Mouse (Mus musculus): ENCODE results near the gene Olfr324. TPM values are rescaled to one million over a fixed set of nuclear protein-coding genes. Genes with fewer than 3 reads are reported as not detected.
A peak's percentile ranks its signal among the peaks of the same experiment; 100 is the strongest.

Gene Olfr324
- total RNA-seq, 1 experiment from 2014 or later = not detected

DNA sequence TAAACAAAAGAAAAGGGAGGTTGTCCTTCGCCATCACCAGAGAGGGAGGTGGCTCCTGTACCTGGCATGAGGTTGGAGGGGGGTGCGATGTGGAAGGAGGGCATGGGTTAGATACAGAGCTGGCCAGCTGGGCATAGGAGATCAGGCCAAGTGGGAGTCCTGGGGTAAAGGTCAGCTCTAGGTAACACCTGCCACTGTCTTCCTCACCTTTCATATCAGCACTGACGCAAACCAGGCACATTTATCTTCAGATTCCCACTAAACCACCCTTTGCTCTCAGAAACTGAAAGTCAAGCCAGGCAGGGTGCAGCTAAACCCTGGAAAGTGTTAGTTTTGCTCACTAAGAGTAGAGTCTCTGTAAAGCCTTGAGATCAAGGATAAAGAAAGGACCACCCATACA is 23.5 kb downstream of the Olfr324 start:
- ATAC-seq (replicated peaks in 1 of 2; ENCODE audit: insufficient read depth in 1 of 2, low FRiP score in 2 of 2, low TSS enrichment in 1 of 2, low read depth in 1 of 2, poor library complexity in 2 of 2, severe bottlenecking in 2 of 2) = no peak

DNA sequence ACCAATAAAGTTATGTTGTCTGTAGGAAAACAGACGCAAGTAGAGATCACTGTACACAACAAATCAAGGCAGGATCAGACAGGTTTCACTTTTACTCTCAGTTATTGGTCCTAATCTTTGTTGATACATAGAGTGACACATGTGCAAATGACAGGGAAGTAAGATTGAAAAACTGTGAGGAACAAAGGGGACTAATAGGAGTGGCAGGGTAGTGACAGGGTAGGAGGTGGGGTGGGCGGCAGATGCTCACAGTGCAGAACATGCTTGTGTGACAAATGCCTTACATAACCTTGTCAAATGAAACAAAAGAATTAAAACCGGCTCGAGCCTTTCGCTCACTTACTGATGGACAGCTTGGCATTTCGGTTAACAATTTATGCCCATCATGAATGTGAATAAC is 23.9 kb downstream of the Olfr324 start:
- no peak for ATAC-seq (replicated peaks in 1 of 2; ENCODE audit: insufficient read depth in 1 of 2, low FRiP score in 2 of 2, low TSS enrichment in 1 of 2, low read depth in 1 of 2, poor library complexity in 2 of 2, severe bottlenecking in 2 of 2)

DNA sequence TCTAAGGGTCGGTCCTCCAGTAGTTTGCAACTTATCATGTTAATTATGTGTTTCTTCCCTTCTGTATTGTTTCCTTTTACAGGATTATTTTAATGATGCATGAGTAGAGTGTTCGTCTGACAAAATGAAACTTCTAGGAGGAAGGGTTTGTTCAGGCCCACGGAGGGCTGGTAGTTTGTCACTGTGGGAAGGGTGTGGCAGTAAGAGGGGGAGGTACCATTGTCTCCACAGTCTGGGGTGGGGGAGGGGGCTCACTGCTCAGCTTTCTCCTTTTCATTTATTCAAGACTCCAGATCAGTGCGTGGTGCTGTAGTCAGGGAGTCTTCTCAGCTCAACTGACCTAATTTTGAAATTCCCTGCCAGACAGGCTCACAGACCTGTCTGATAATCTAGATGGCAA is 31.2 kb downstream of the Olfr324 start:
- ATAC-seq (replicated peaks in 1 of 2; ENCODE audit: insufficient read depth in 1 of 2, low FRiP score in 2 of 2, low TSS enrichment in 1 of 2, low read depth in 1 of 2, poor library complexity in 2 of 2, severe bottlenecking in 2 of 2) = no peak

DNA sequence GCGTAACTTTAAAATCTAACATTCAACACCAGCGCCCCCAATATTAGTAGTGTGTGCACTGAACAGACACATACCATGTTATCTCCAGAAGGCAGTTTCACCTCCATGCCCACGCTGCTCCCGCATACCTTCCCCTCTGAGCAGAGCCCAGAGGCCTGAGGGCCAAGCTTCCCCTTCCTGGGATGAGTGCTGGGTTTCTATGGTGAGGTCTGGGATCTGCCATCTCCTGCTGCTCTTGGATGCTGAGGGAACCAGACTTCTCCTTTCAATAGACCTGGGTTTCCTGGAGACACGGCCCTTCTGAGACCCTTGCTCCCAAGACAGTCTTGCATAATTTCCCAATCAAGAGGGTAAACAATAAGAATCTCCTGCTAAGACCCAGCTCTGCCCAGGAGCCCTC is 35.5 kb downstream of the Olfr324 start, which contains the start of gene Olfr323:
TSS of gene Olfr323 (minus strand) at position 101 of the 400 bp plus-strand sequence.
- no peak for ATAC-seq (replicated peaks in 1 of 2; ENCODE audit: insufficient read depth in 1 of 2, low FRiP score in 2 of 2, low TSS enrichment in 1 of 2, low read depth in 1 of 2, poor library complexity in 2 of 2, severe bottlenecking in 2 of 2)

DNA sequence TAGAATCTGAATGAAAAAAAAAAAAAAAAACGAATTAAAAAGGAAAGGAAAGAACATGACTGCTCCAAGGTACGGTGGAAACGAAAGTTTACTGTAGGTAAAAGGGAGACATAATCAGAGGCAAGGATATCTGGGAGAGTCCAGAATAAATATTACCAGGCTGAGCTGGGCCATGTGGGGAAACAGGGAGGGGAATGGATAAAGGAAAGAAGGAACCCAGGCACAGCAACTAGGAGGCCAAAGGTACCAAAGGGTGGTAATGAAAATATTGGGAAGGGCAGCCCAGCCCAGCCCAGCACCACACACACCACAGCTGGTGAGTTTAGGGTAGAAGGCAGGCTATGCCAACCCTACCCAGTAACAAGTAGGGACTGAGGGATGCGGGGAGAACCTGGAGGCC is 40.0 kb downstream of the Olfr324 start:
- no peak for ATAC-seq (replicated peaks in 1 of 2; ENCODE audit: insufficient read depth in 1 of 2, low FRiP score in 2 of 2, low TSS enrichment in 1 of 2, low read depth in 1 of 2, poor library complexity in 2 of 2, severe bottlenecking in 2 of 2)

DNA sequence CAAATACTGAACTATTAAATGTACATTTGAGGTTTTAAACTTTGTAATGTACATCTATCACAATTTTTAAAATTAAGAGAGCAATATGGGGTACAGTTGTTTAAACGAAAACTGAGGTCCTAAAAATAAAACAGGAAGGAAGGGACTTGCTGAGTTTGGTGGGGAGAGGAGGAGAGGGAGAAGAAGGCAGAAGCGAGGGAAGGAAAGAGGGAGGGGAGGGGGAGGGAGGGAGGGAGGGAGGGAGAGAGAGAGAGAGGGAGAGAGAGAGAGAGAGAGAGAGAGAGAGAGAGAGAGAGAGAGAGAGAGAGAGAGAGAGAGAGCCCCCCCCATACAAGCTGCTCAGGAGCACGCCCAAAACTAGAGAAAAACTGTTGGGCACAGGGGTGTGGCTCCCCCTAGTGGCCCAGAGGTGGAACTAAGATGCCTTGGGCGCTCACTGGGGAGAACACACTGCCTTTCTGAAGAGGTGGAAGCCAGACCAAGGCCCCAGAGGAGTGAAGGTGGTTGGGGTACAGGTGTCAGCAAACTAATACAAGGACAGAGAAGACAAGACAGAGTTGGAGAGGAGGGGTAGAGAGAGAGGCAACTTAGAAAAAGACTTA is 41.6 kb downstream of the Olfr324 start:
- peak; percentile 50 to 75 for ATAC-seq (replicated peaks in 1 of 2; ENCODE audit: insufficient read depth in 1 of 2, low FRiP score in 2 of 2, low TSS enrichment in 1 of 2, low read depth in 1 of 2, poor library complexity in 2 of 2, severe bottlenecking in 2 of 2)

DNA sequence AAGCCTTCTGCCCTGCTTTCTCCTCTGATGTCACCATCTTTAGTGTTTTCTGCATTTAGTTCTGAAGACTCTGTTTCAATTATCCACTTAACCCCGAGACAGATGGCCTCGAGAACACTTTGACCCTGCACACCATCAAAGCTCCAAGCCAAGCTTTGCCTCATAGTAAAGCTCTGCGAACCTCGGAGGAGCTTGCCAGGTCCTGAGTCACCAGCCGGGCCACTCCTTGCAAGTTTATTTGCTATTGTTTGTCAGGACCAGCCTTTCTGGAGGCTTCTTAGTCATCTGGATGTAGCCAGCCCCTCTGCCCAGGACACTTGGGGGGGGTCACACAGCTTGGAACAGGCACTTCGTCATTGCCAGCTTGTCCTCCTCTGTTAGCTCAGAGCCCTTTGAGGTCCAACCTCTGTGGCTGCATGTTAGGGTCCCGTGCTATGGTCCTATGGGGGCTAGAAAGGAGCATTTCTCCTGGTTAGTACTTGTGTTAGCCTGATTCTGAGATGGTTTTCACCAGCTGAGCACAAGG is 43.3 kb downstream of the Olfr324 start:
- no peak for ATAC-seq (replicated peaks in 1 of 2; ENCODE audit: insufficient read depth in 1 of 2, low FRiP score in 2 of 2, low TSS enrichment in 1 of 2, low read depth in 1 of 2, poor library complexity in 2 of 2, severe bottlenecking in 2 of 2)

DNA sequence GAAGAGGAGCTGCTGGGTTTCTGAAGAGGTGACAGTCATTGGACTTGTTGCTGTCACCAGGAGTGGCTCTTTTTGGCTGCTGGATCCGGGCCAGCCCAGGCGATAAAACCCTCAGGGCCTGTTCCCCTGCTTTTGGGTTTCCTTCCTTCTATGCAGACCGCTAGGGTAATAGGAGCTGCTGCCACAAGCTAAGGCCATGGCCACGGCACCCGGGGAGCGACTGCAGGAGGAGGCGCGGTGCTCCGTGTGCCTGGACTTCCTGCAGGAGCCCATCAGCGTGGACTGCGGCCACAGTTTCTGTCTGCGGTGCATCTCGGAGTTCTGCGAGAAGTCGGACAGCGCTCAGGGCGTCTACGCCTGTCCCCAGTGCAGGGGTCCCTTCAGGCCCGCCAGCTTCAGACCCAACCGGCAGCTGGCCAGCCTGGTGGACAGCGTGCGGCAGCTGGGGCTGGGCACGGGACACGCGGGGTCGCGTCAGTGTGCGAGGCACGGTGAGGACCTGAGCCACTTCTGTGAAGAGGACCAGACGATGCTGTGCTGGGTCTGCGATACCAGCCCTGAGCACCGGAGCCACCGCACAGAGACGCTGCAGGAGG is 45.5 kb downstream of the Olfr324 start, which contains the start of gene Trim58:
TSS of gene Trim58 (plus strand) at position 194 of the 596 bp plus-strand sequence.
- peak; percentile 50 to 54 for ATAC-seq (replicated peaks in 1 of 2; ENCODE audit: insufficient read depth in 1 of 2, low FRiP score in 2 of 2, low TSS enrichment in 1 of 2, low read depth in 1 of 2, poor library complexity in 2 of 2, severe bottlenecking in 2 of 2)

DNA sequence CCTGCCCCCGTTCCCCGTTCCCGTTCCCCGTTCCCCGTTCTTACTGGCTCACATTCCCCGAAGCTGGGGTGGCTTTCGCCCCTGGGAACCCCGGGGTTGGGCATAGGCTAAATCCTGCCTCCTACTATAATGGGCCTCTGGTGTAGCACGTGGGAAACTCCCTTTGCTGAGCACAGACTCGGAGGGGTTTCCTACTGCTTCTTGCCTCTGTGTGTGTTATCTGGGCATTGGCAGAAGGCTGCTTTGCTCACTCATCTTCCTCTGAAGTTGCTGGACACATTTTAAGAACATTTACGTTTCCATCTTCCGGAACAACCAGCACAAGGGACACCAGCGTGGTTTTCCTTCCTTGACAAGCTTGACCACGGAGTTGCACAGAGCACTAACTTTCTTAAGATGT is 46.1 kb downstream of the Olfr324 start:
- ATAC-seq (replicated peaks in 1 of 2; ENCODE audit: insufficient read depth in 1 of 2, low FRiP score in 2 of 2, low TSS enrichment in 1 of 2, low read depth in 1 of 2, poor library complexity in 2 of 2, severe bottlenecking in 2 of 2) = no peak

DNA sequence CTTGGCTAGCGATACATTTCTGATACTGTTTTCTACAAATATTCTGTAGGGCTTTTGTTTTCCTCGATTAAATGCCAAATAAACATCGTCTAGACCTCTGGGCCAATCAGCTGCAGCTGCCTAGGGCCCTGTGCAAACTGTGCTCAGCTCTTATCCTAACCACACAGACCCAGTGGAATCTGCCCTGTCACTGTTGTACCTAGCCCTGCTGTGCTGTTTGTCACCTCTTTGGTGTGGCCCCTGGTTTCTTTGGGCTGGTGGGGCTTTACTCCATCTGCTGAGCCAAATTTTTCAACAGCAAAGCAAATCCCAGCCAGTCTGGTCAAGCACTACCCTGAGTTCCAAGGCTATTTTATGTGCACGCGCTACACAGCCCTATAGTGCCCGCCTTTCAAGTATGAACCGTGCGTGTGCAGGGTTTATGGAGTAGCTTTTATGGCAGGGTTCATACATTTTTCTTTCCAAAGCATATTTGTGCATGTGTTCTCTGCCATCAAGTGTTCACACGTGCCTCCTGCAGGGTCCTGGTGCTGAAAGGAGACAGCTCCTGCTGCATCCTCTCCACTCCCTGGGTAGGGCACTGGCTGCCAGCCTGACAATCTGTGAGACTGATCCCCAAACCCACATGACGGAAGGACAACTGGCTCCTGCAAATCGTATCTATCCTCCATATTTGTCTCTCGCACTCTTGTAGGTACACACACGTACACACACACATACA is 46.9 kb downstream of the Olfr324 start:
- ATAC-seq (replicated peaks in 1 of 2; ENCODE audit: insufficient read depth in 1 of 2, low FRiP score in 2 of 2, low TSS enrichment in 1 of 2, low read depth in 1 of 2, poor library complexity in 2 of 2, severe bottlenecking in 2 of 2) = peak; percentile 66 to 77

DNA sequence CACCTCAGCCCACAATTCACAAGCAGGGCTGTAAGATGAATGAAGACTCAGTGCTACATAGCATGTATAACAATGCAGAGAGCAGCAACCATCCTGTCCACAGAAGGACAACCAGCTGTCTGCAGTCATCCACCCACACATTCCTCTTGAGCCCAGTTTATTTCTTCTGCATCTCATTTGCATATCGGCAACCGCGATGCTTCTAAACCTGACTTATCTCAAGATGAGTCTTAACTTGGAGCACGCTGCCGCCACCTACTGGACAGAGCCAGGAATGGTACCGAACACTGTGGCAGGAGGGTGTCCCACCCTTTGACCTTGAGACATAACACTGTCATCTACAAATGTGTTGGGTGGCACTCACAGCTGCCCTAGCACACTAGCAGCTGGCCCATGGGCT is 48.4 kb downstream of the Olfr324 start:
- peak; percentile 52 to 54; a peak in 3 of 4 replicates for ATAC-seq (replicated peaks in 1 of 2; ENCODE audit: insufficient read depth in 1 of 2, low FRiP score in 2 of 2, low TSS enrichment in 1 of 2, low read depth in 1 of 2, poor library complexity in 2 of 2, severe bottlenecking in 2 of 2)

Other genes with a start within 250 kb of the Olfr324 start
- gene Lypd8, start 216.1 kb upstream of the Olfr324 start, total RNA-seq (2017) = not detected in 2 replicates
- not detected in 2 replicates for gene 1810065E05Rik, start 174.0 kb upstream of the Olfr324 start, total RNA-seq (2017)
- gene Gm12253, start 162.6 kb upstream of the Olfr324 start, total RNA-seq (2017) = not detected in 2 replicates
- gene Lypd9, start 142.2 kb upstream of the Olfr324 start, total RNA-seq (2017) = not detected in 2 replicates
- gene Olfr30, start 132.8 kb upstream of the Olfr324 start, total RNA-seq (2017) = not detected in 2 replicates
- not detected in 2 replicates for gene Olfr332, start 102.6 kb upstream of the Olfr324 start, total RNA-seq (2017)
- gene Olfr331, start 92.5 kb upstream of the Olfr324 start, total RNA-seq (2017) = not detected in 2 replicates
- not detected in 2 replicates for gene Olfr330, start 60.3 kb upstream of the Olfr324 start, total RNA-seq (2017)
- not detected in 2 replicates for gene Olfr329-ps, start 48.7 kb upstream of the Olfr324 start, total RNA-seq (2017)
- not detected in 2 replicates for gene Olfr328, start 39.5 kb upstream of the Olfr324 start, total RNA-seq (2017)
- gene Olfr224, start 24.6 kb upstream of the Olfr324 start, total RNA-seq (2017) = not detected in 2 replicates
- not detected in 2 replicates for gene Olfr325, start 17.4 kb upstream of the Olfr324 start, total RNA-seq (2017)
- gene 2210407C18Rik, start 21.0 kb downstream of the Olfr324 start, total RNA-seq (2017) = not detected in 2 replicates
- gene Olfr323, start 35.4 kb downstream of the Olfr324 start, total RNA-seq (2017) = not detected in 2 replicates
- gene Trim58, start 45.4 kb downstream of the Olfr324 start, total RNA-seq (2017) = 2.8 and 3.9 TPM in 2 replicates
- not detected in 2 replicates for gene Olfr322, start 63.7 kb downstream of the Olfr324 start, total RNA-seq (2017)
- not detected in 2 replicates for gene Olfr320, start 86.0 kb downstream of the Olfr324 start, total RNA-seq (2017)
- not detected in 2 replicates for gene Olfr319, start 104.0 kb downstream of the Olfr324 start, total RNA-seq (2017)
- not detected in 2 replicates for gene Olfr318, start 128.9 kb downstream of the Olfr324 start, total RNA-seq (2017)
- gene Olfr317, start 144.1 kb downstream of the Olfr324 start, total RNA-seq (2017) = not detected in 2 replicates
- not detected in 2 replicates for gene Olfr316, start 157.6 kb downstream of the Olfr324 start, total RNA-seq (2017)
- gene Olfr315, start 178.1 kb downstream of the Olfr324 start, total RNA-seq (2017) = not detected in 2 replicates
- not detected in 2 replicates for gene Olfr314, start 187.8 kb downstream of the Olfr324 start, total RNA-seq (2017)
- gene Fam183b, start 206.8 kb downstream of the Olfr324 start, total RNA-seq (2017) = not detected in 2 replicates
- gene Olfr313, start 219.9 kb downstream of the Olfr324 start, total RNA-seq (2017) = not detected in 2 replicates
- gene Olfr312, start 234.1 kb downstream of the Olfr324 start, total RNA-seq (2017) = not detected in 2 replicates
- gene Olfr311, start 244.1 kb downstream of the Olfr324 start, total RNA-seq (2017) = not detected in 2 replicates

All from hematopoietic stem cell, adult 5-6 weeks (primary cell).